Mouse (Mus musculus): ENCODE data around the gene Vegfc. TPM values are rescaled to one million over a fixed set of nuclear protein-coding genes. Genes with fewer than 3 reads are reported as not detected.

The Vegfc gene
- total RNA-seq (2014; rRNA removed; ENCODE audit: low replicate concordance) (10.5 and 13.8 TPM in 2 replicates), polyA plus RNA-seq (2015; fragmentation: Nextera tagmentation; extraction: Ambion mirVana) (7.0 and 7.6 TPM in 2 replicates)

- TF ChIP-seq CTCF (IDR thresholded peaks at IDR 0.05; ENCODE audit: low read depth) (no peak), EP300 (IDR thresholded peaks at IDR 0.05; ENCODE audit: low read depth) (no peak)
- ATAC-seq (ENCODE audit: insufficient read depth, low read depth) (peak; percentile 74), DNase-seq (ENCODE audit: low spot score) (peak; percentile 14)
- Histone ChIP-seq H3K36me3 (replicated peaks; ENCODE audit: control insufficient read depth, insufficient read depth, low read length) (no peaks in the 10 kb centered on the region), H3K4me3 (ENCODE audit: low read depth, low read length) (peak within 1 kb of the TSS; percentile 82), H3K27ac (ENCODE audit: low read depth) (peak within 1 kb of the TSS; percentile 85), H3K9ac (replicated peaks; ENCODE audit: low read depth, low read length) (peak within 1 kb of the TSS; percentile 85), H3K27me3 (ENCODE audit: control insufficient read depth, insufficient read depth, low read length) (no peaks in the 10 kb centered on the region), H3K4me1 (ENCODE audit: control insufficient read depth, insufficient read depth) (no peaks in the 10 kb centered on the region), H3K4me2 (ENCODE audit: low read depth, low read length) (peak within 1 kb of the TSS; percentile 72), H3K9me3 (replicated peaks; ENCODE audit: control insufficient read depth, low read length) (no peaks in the 10 kb centered on the region)
- WGBS: under 1% methylated on average over 55 of the region's 79 CpGs
These were observed at the start of gene Vegfc for GRCm38 (mm10) chr8:54077271-54078120. TSS of gene Vegfc (plus strand) at chr8:54077606.

GRCm38 (mm10) chr8:54034584-54034983, 42.8 kb upstream of the Vegfc start:
- WGBS: 86% methylated on average over 1 of the region's 1 CpGs
- no peaks in the 10 kb centered on the region for H3K4me1 ChIP-seq (ENCODE audit: control insufficient read depth, insufficient read depth)
- no peak for TF ChIP-seq EP300 (IDR thresholded peaks at IDR 0.05; ENCODE audit: low read depth)
- no peak for TF ChIP-seq CTCF (IDR thresholded peaks at IDR 0.05; ENCODE audit: low read depth)
- no peak overlapping the region for H3K4me3 ChIP-seq (ENCODE audit: low read depth, low read length)
- H3K9ac ChIP-seq (replicated peaks; ENCODE audit: low read depth, low read length): no peak overlapping the region
- no peak overlapping the region for H3K27ac ChIP-seq (ENCODE audit: low read depth)
- ATAC-seq (ENCODE audit: insufficient read depth, low read depth) (no peak), DNase-seq (ENCODE audit: low spot score) (no peak)
- no peaks in the 10 kb centered on the region for H3K36me3 ChIP-seq (replicated peaks; ENCODE audit: control insufficient read depth, insufficient read depth, low read length)
- no peaks in the 10 kb centered on the region for H3K27me3 ChIP-seq (ENCODE audit: control insufficient read depth, insufficient read depth, low read length)
- H3K9me3 ChIP-seq (replicated peaks; ENCODE audit: control insufficient read depth, low read length): no peaks in the 10 kb centered on the region
- no peak overlapping the region for H3K4me2 ChIP-seq (ENCODE audit: low read depth, low read length)

- Histone ChIP-seq H3K4me3 (ENCODE audit: low read depth, low read length) (no peak overlapping the region), H3K36me3 (replicated peaks; ENCODE audit: control insufficient read depth, insufficient read depth, low read length) (no peaks in the 10 kb centered on the region), H3K9me3 (replicated peaks; ENCODE audit: control insufficient read depth, low read length) (no peaks in the 10 kb centered on the region), H3K27me3 (ENCODE audit: control insufficient read depth, insufficient read depth, low read length) (no peaks in the 10 kb centered on the region), H3K4me2 (ENCODE audit: low read depth, low read length) (no peak overlapping the region), H3K27ac (ENCODE audit: low read depth) (no peak overlapping the region), H3K4me1 (ENCODE audit: control insufficient read depth, insufficient read depth) (no peaks in the 10 kb centered on the region), H3K9ac (replicated peaks; ENCODE audit: low read depth, low read length) (no peak overlapping the region)
- WGBS: 37% methylated on average over 1 of the region's 1 CpGs
- DNase-seq (ENCODE audit: low spot score) (no peak), ATAC-seq (ENCODE audit: insufficient read depth, low read depth) (no peak)
- no peak for TF ChIP-seq EP300 (IDR thresholded peaks at IDR 0.05; ENCODE audit: low read depth)
- TF ChIP-seq CTCF (IDR thresholded peaks at IDR 0.05; ENCODE audit: low read depth): no peak
These were observed 34.8 kb upstream of the Vegfc start for GRCm38 (mm10) chr8:54042601-54043000.

- 80% methylated on average over 1 of the region's 1 CpGs for WGBS
- ATAC-seq (ENCODE audit: insufficient read depth, low read depth) (no peak), DNase-seq (ENCODE audit: low spot score) (no peak)
- Histone ChIP-seq H3K27ac (ENCODE audit: low read depth) (no peak overlapping the region), H3K4me2 (ENCODE audit: low read depth, low read length) (no peak overlapping the region), H3K27me3 (ENCODE audit: control insufficient read depth, insufficient read depth, low read length) (no peaks in the 10 kb centered on the region), H3K9ac (replicated peaks; ENCODE audit: low read depth, low read length) (no peak overlapping the region), H3K4me3 (ENCODE audit: low read depth, low read length) (no peak overlapping the region), H3K4me1 (ENCODE audit: control insufficient read depth, insufficient read depth) (no peaks in the 10 kb centered on the region), H3K9me3 (replicated peaks; ENCODE audit: control insufficient read depth, low read length) (no peaks in the 10 kb centered on the region), H3K36me3 (replicated peaks; ENCODE audit: control insufficient read depth, insufficient read depth, low read length) (no peaks in the 10 kb centered on the region)
- TF ChIP-seq EP300 (IDR thresholded peaks at IDR 0.05; ENCODE audit: low read depth) (no peak), CTCF (IDR thresholded peaks at IDR 0.05; ENCODE audit: low read depth) (peak; percentile 50)
These were observed 33.9 kb upstream of the Vegfc start for GRCm38 (mm10) chr8:54043468-54043867.

- ATAC-seq (ENCODE audit: insufficient read depth, low read depth): no peak
- no peaks in the 10 kb centered on the region for H3K27me3 ChIP-seq (ENCODE audit: control insufficient read depth, insufficient read depth, low read length)
- no peak overlapping the region for H3K9ac ChIP-seq (replicated peaks; ENCODE audit: low read depth, low read length)
- H3K4me1 ChIP-seq (ENCODE audit: control insufficient read depth, insufficient read depth): no peaks in the 10 kb centered on the region
- H3K36me3 ChIP-seq (replicated peaks; ENCODE audit: control insufficient read depth, insufficient read depth, low read length): no peaks in the 10 kb centered on the region
- WGBS: 20% methylated on average over 1 of the region's 1 CpGs
- no peak overlapping the region for H3K4me2 ChIP-seq (ENCODE audit: low read depth, low read length)
- no peaks in the 10 kb centered on the region for H3K9me3 ChIP-seq (replicated peaks; ENCODE audit: control insufficient read depth, low read length)
- TF ChIP-seq CTCF (IDR thresholded peaks at IDR 0.05; ENCODE audit: low read depth): no peak
- TF ChIP-seq EP300 (IDR thresholded peaks at IDR 0.05; ENCODE audit: low read depth): no peak
- H3K4me3 ChIP-seq (ENCODE audit: low read depth, low read length): no peak overlapping the region
- H3K27ac ChIP-seq (ENCODE audit: low read depth): no peak overlapping the region
- DNase-seq (ENCODE audit: low spot score): no peak
These were observed 24.2 kb upstream of the Vegfc start for GRCm38 (mm10) chr8:54053210-54053609.
